Mouse (Mus musculus) cerebellum, adult 2 months (tissue): ENCODE data around the gene Mtss1l.

Experiments used
- CTCF ChIP-seq: fragments of 200-500 bp; IDR thresholded peaks from 2 replicates; pipeline ENCODE4 v1.5.1; 2011; ENCODE audit warnings: low read depth, mild to moderate bottlenecking, control low read depth, low read length, moderate library complexity, borderline replicate concordance; ENCODE audit not compliant: insufficient read depth
- POLR2A ChIP-seq: fragments of 200-500 bp; IDR thresholded peaks from 2 replicates; pipeline ENCODE4 v1.6.1; 2011; ENCODE audit warnings: low read length, control low read depth, borderline replicate concordance; ENCODE audit not compliant: insufficient read depth

- TF ChIP-seq POLR2A (no peak), CTCF (no peak)
Measured at GRCm38 (mm10) chr8:110705391-110706287, 15.6 kb upstream of the Mtss1l start.
